Mouse (Mus musculus) lung, embryonic 14.5 days (tissue): ENCODE data around the gene Sox6. TPM values are rescaled to one million over a fixed set of nuclear protein-coding genes. Genes with fewer than 3 reads are reported as not detected.
A peak's percentile ranks its signal among the peaks of the same experiment; 100 is the strongest.

Experiments used
- ATAC-seq: fragments of 200-750 bp; cut with Nextera tagmentation; 2 replicates; pipeline ENCODE4 v1.8.0; 2017; ENCODE audit warnings: mild to moderate bottlenecking, moderate TSS enrichment, moderate library complexity; ENCODE audit not compliant: insufficient read depth
- DNase-seq: peaks from one replicate; pipeline ENCODE4 v3.0.0-alpha.2; 2015
- H3K27ac ChIP-seq: fragments of 300-500 bp; sonication (generic); 2 replicates; pipeline ENCODE4 v1.5.1; 2014; ENCODE audit warnings: low read depth, mild to moderate bottlenecking, moderate library complexity
- H3K27me3 ChIP-seq: fragments of 300-500 bp; sonication (generic); 2 replicates; pipeline ENCODE4 v1.6.1; 2014; ENCODE audit warnings: low read length, control low read depth; ENCODE audit not compliant: insufficient read depth
- H3K36me3 ChIP-seq: fragments of 300-500 bp; sonication (generic); 2 replicates; pipeline ENCODE4 v1.6.1; 2014; ENCODE audit warnings: control low read depth; ENCODE audit not compliant: insufficient read depth
- H3K4me1 ChIP-seq: fragments of 300-500 bp; sonication (generic); 2 replicates; pipeline ENCODE4 v1.6.1; 2014; ENCODE audit warnings: antibody characterized with exemption, control low read depth; ENCODE audit not compliant: insufficient read depth
- H3K4me2 ChIP-seq: fragments of 300-500 bp; sonication (generic); 2 replicates; pipeline ENCODE4 v1.6.1; 2014; ENCODE audit warnings: mild to moderate bottlenecking
- H3K4me3 ChIP-seq: fragments of 300-500 bp; sonication (generic); 2 replicates; pipeline ENCODE4 v1.5.1; 2014; ENCODE audit warnings: low read depth, low read length
- H3K9ac ChIP-seq: fragments of 300-500 bp; sonication (generic); 2 replicates; pipeline ENCODE4 v1.6.1; 2014
- H3K9me3 ChIP-seq: fragments of 300-500 bp; sonication (generic); 2 replicates; pipeline ENCODE4 v1.6.1; 2016; ENCODE audit warnings: low read depth, low read length, control low read depth
- CTCF ChIP-seq: IDR thresholded peaks from 2 replicates; pipeline ENCODE4 v1.5.1; 2016; ENCODE audit warnings: antibody characterized with exemption, low read depth
- WGBS: fragments of 180-500 bp; shearing (Covaris S2); extraction: QIAGEN DNeasy Blood & Tissue Kit; methylation state at CpG from one replicate; pipeline ENCODE4 v1.1.7; 2014; 5-methylcytosine and 5-hydroxymethylcytosine counted together
- polyA plus RNA-seq: library from polyadenylated mRNA; unstranded; fragments of >200 nt; fragmentation: Nextera tagmentation; extraction: Ambion mirVana; gene quantifications from 2 replicates; pipeline ENCODE4 v1.2.1, GENCODE M21; 2014

The Sox6 gene
- polyA plus RNA-seq, 1 experiment from 2014 or later, result 22.0 TPM

DNA sequence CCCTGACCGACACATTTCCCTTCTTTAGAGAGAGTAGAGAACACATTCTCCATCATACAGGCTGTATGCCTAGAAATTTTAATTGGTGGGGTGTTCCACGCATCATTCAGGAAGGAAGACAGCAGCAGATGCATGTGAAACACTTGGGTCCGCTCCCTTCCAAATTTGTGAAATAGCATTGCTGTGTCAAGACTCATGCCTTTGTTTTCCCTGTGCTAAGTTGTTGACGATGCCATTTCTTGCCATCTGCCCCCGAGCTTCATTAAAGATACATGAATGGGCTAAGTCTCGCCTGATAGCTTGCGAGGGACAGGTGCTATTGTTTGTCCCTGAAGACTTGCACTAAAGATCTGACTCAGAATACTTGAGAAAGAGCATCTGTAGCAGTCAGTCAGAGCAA lies 433.7 kb downstream of the Sox6 start:
- Histone ChIP-seq H3K9ac (no peak overlapping the region), H3K9me3 (no peaks in the 10 kb centered on the region), H3K4me3 (no peak overlapping the region), H3K36me3 (no peaks in the 10 kb centered on the region), H3K4me1 (no peaks in the 10 kb centered on the region), H3K4me2 (no peak overlapping the region), H3K27ac (no peak overlapping the region), H3K27me3 (no peaks in the 10 kb centered on the region)
- DNase-seq (no peak), ATAC-seq (no peak)
- TF ChIP-seq CTCF, result no peak
- 74% methylated on average over 7 of the region's 7 CpGs for WGBS

GRCm38 (mm10) chr7:115597376-115597775 lies 441.2 kb downstream of the Sox6 start:
- DNase-seq (peak; percentile 17), ATAC-seq (no peak)
- no peak for TF ChIP-seq CTCF
- Histone ChIP-seq H3K4me1 (no peaks in the 10 kb centered on the region), H3K9me3 (no peaks in the 10 kb centered on the region), H3K4me3 (no peak overlapping the region), H3K27ac (no peak overlapping the region), H3K4me2 (no peak overlapping the region), H3K9ac (no peak overlapping the region), H3K27me3 (no peaks in the 10 kb centered on the region), H3K36me3 (no peaks in the 10 kb centered on the region)
- WGBS, result 65% methylated on average over 6 of the region's 6 CpGs

DNA sequence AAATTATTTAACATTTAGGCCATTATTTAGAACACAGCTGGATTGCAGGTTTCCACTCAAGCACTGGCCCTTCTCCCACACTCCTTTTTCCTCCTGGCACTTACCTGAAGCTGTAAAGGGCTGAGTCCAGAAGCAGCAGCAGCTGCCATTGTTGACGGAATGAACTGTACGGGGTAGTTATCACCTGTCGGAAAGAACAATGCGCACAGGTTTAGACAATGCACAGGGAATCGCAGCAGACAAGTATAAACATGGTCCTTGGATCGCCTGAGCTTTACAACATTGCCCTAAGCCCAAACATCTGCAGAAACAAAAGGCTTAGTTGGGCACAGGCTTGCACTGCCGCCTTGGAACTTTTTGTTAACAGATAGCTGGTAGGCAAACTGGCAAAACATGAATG lies 458.1 kb downstream of the Sox6 start:
- no peak for ATAC-seq
- WGBS, result 62% methylated on average over 7 of the region's 7 CpGs
- TF ChIP-seq CTCF, result no peak

DNA sequence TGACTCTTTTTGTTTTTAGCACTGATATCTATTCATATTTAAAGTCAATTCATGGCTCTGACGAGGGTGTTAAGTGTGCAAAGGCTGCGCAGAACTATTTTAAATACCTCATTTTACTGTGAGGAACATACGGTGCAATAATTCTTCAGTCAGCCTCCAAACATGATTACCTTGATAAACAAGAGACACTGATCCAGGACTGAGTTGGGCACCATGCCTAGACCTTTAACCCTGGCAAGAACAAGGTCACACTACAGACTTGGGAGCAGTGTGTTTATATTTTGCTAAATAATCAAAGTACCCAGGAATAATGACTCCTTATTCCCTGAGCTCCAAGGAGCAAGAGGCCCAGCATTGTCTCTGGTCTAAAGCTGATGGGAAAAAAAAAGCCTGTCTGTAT lies 458.8 kb downstream of the Sox6 start:
- ATAC-seq, result no peak
- no peaks in the 10 kb centered on the region for H3K9me3 ChIP-seq
- 70% methylated on average over 3 of the region's 3 CpGs for WGBS

More for the DNA sequence above, 458.1 kb downstream of the Sox6 start:
- Histone ChIP-seq H3K36me3 (no peaks in the 10 kb centered on the region), H3K4me2 (no peak overlapping the region), H3K9ac (no peak overlapping the region), H3K9me3 (no peaks in the 10 kb centered on the region), H3K27me3 (no peaks in the 10 kb centered on the region), H3K4me1 (no peaks in the 10 kb centered on the region), H3K4me3 (no peak overlapping the region), H3K27ac (no peak overlapping the region)
- DNase-seq, result no peak

DNA sequence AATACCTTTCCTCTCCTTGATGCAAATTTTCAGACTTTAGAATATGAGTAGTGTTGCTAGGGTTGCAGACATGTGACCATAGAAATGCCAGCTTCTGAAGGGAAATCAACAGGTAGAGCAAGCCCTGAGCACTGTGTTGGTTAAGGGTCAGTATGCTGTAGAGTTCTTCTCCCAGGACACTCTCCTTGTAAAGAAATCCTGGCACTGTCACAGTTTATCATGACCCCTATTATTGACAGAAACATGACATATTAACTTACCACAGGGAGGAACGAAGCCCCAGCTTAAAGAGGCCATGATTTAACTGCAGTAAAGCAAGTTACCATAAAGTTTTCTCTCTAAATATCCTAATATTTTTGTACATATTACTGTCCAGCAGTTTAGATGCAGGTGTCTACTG lies 462.2 kb downstream of the Sox6 start:
- no peaks in the 10 kb centered on the region for H3K9me3 ChIP-seq
- H3K27ac ChIP-seq, result no peak overlapping the region
- no peaks in the 10 kb centered on the region for H3K4me1 ChIP-seq
- DNase-seq (no peak), ATAC-seq (no peak)
- H3K9ac ChIP-seq, result no peak overlapping the region
- TF ChIP-seq CTCF, result no peak
- no peak overlapping the region for H3K4me2 ChIP-seq
- WGBS, result 54% methylated on average over 1 of the region's 1 CpGs
- no peak overlapping the region for H3K4me3 ChIP-seq
- no peaks in the 10 kb centered on the region for H3K27me3 ChIP-seq
- no peaks in the 10 kb centered on the region for H3K36me3 ChIP-seq

More for the DNA sequence above, 458.8 kb downstream of the Sox6 start:
- no peaks in the 10 kb centered on the region for H3K36me3 ChIP-seq
- TF ChIP-seq CTCF, result no peak
- H3K27me3 ChIP-seq, result no peaks in the 10 kb centered on the region
- DNase-seq, result no peak
- no peak overlapping the region for H3K27ac ChIP-seq
- H3K4me3 ChIP-seq, result no peak overlapping the region
- no peaks in the 10 kb centered on the region for H3K4me1 ChIP-seq
- H3K9ac ChIP-seq, result no peak overlapping the region
- no peak overlapping the region for H3K4me2 ChIP-seq

GRCm38 (mm10) chr7:115574834-115575233 lies 463.8 kb downstream of the Sox6 start:
- H3K27ac ChIP-seq, result no peak overlapping the region
- no peak for ATAC-seq
- H3K4me2 ChIP-seq, result no peak overlapping the region
- H3K9ac ChIP-seq, result no peak overlapping the region
- no peaks in the 10 kb centered on the region for H3K27me3 ChIP-seq
- 32% methylated on average over 1 of the region's 1 CpGs for WGBS
- H3K36me3 ChIP-seq, result no peaks in the 10 kb centered on the region
- DNase-seq, result no peak
- H3K9me3 ChIP-seq, result no peaks in the 10 kb centered on the region
- no peak for TF ChIP-seq CTCF
- no peaks in the 10 kb centered on the region for H3K4me1 ChIP-seq
- H3K4me3 ChIP-seq, result no peak overlapping the region

GRCm38 (mm10) chr7:115568821-115569240 lies 469.8 kb downstream of the Sox6 start:
- Histone ChIP-seq H3K4me2 (no peak overlapping the region), H3K9ac (no peak overlapping the region), H3K27me3 (no peaks in the 10 kb centered on the region), H3K4me1 (peaks cover 4% of the 10 kb centered on the region; the same call in 1 of the 2 replicates), H3K27ac (no peak overlapping the region), H3K36me3 (no peaks in the 10 kb centered on the region), H3K9me3 (no peaks in the 10 kb centered on the region), H3K4me3 (no peak overlapping the region)
- ATAC-seq (no peak), DNase-seq (no peak)
- WGBS, result 39% methylated on average over 9 of the region's 9 CpGs
- TF ChIP-seq CTCF, result no peak

- Histone ChIP-seq H3K36me3 (no peaks in the 10 kb centered on the region), H3K4me2 (no peak overlapping the region), H3K9me3 (no peaks in the 10 kb centered on the region), H3K4me1 (peaks cover 4% of the 10 kb centered on the region; the same call in 1 of the 2 replicates), H3K27ac (no peak overlapping the region), H3K9ac (no peak overlapping the region), H3K4me3 (no peak overlapping the region), H3K27me3 (no peaks in the 10 kb centered on the region)
- no peak for DNase-seq
- WGBS, result 85% methylated on average over 11 of the region's 11 CpGs
- TF ChIP-seq CTCF, result no peak
- no peak for ATAC-seq
These were observed 470.3 kb downstream of the Sox6 start for GRCm38 (mm10) chr7:115568301-115568700.
